Mouse (Mus musculus): ENCODE results near the gene Syt14.

DNA sequence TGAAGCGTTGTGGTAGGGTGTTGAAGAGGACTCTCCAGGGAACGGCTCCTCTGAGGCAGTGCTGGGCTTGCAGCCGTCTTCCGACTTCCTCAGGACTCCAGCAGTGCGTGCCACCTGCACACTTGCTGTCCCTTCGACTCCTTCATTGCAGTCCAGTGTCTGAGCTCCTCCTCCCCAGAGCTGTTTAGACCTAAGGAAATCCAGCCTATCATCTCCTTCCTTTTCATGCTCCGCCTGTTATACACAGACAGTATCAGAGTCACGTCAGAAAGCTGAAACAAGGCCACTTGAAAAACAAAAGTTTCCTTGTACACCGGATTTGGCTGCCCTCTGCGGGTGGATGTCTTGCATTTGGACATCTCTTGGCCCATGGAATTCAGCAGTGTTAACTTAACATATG lies 138.4 kb downstream of the Syt14 start:
- TF ChIP-seq CTCF (IDR thresholded peaks at IDR 0.05; ENCODE audit: borderline replicate concordance, extremely low read depth, insufficient read depth, insufficient read length) (no peak), POLR2A (IDR thresholded peaks at IDR 0.05; ENCODE audit: borderline replicate concordance, extremely low read depth, insufficient read depth, insufficient read length, poor library complexity, severe bottlenecking) (no peak)

Data from brain, embryonic 14.5 days (tissue).